Mouse (Mus musculus): ENCODE results near the gene Ntan1. TPM values are rescaled to one million over a fixed set of nuclear protein-coding genes. Genes with fewer than 3 reads are reported as not detected.
"Not testable (repeated sequence)": the region's sequence is repeated elsewhere in the genome, so short reads cannot be mapped to it uniquely, and the experiment has no call there.

The Ntan1 gene
- polyA plus RNA-seq, 1 experiment from 2014 or later, result 239 TPM

GRCm38 (mm10) chr16:13793441-13793840 lies 25.2 kb upstream of the Ntan1 start:
- whole genome bisulfite sequencing, result 89% methylated on average over 2 of the region's 2 CpGs
- H3K36me3 ChIP-seq (ENCODE audit: control insufficient read depth, insufficient read depth, low read length), result peaks cover 88% of the 10 kb centered on the region
- not testable (repeated sequence) for ATAC-seq

GRCm38 (mm10) chr16:13796746-13797175 lies 21.9 kb upstream of the Ntan1 start:
- Histone ChIP-seq H3K9ac (ENCODE audit: low read length) (no peak overlapping the region), H3K27me3 (replicated peaks; ENCODE audit: control insufficient read depth, insufficient read depth, low read length) (no peaks in the 10 kb centered on the region), H3K27ac (ENCODE audit: low read depth, low read length) (no peak overlapping the region), H3K4me1 (ENCODE audit: control insufficient read depth, insufficient read depth, low read length) (no peaks in the 10 kb centered on the region), H3K4me2 (ENCODE audit: low read length) (no peak overlapping the region), H3K36me3 (ENCODE audit: control insufficient read depth, insufficient read depth, low read length) (peaks cover 85% of the 10 kb centered on the region), H3K9me3 (replicated peaks; ENCODE audit: control insufficient read depth, low read length) (no peaks in the 10 kb centered on the region), H3K4me3 (ENCODE audit: low read depth, low read length) (no peak overlapping the region)
- DNase-seq (ENCODE audit: low spot score) (no peak), ATAC-seq (no peak)
- WGBS, result 92% methylated on average over 5 of the region's 5 CpGs

More at GRCm38 (mm10) chr16:13793441-13793840, 25.2 kb upstream of the Ntan1 start:
- H3K4me3 ChIP-seq (ENCODE audit: low read depth, low read length); H3K4me2 ChIP-seq (ENCODE audit: low read length); DNase-seq (ENCODE audit: low spot score); H3K27ac ChIP-seq (ENCODE audit: low read depth, low read length); H3K9ac ChIP-seq (ENCODE audit: low read length); H3K4me1 ChIP-seq (ENCODE audit: control insufficient read depth, insufficient read depth, low read length); H3K9me3 ChIP-seq (replicated peaks; ENCODE audit: control insufficient read depth, low read length); H3K27me3 ChIP-seq (replicated peaks; ENCODE audit: control insufficient read depth, insufficient read depth, low read length): not testable (repeated sequence)

GRCm38 (mm10) chr16:13801231-13801630 lies 17.4 kb upstream of the Ntan1 start:
- Histone ChIP-seq H3K4me1 (ENCODE audit: control insufficient read depth, insufficient read depth, low read length) (no peaks in the 10 kb centered on the region), H3K27me3 (replicated peaks; ENCODE audit: control insufficient read depth, insufficient read depth, low read length) (no peaks in the 10 kb centered on the region), H3K27ac (ENCODE audit: low read depth, low read length) (no peak overlapping the region), H3K36me3 (ENCODE audit: control insufficient read depth, insufficient read depth, low read length) (peaks cover 78% of the 10 kb centered on the region), H3K9me3 (replicated peaks; ENCODE audit: control insufficient read depth, low read length) (no peaks in the 10 kb centered on the region), H3K9ac (ENCODE audit: low read length) (no peak overlapping the region), H3K4me2 (ENCODE audit: low read length) (no peak overlapping the region), H3K4me3 (ENCODE audit: low read depth, low read length) (no peak overlapping the region)
- ATAC-seq (no peak), DNase-seq (ENCODE audit: low spot score) (no peak)
- 95% methylated on average over 4 of the region's 4 CpGs for WGBS

GRCm38 (mm10) chr16:13804666-13805065 lies 14.0 kb upstream of the Ntan1 start:
- H3K4me3 ChIP-seq (ENCODE audit: low read depth, low read length), result no peak overlapping the region
- 80% methylated on average over 5 of the region's 5 CpGs for WGBS
- H3K9me3 ChIP-seq (replicated peaks; ENCODE audit: control insufficient read depth, low read length), result no peaks in the 10 kb centered on the region
- H3K27ac ChIP-seq (ENCODE audit: low read depth, low read length), result no peak overlapping the region
- no peak for ATAC-seq
- H3K9ac ChIP-seq (ENCODE audit: low read length), result no peak overlapping the region
- H3K4me1 ChIP-seq (ENCODE audit: control insufficient read depth, insufficient read depth, low read length), result no peaks in the 10 kb centered on the region
- no peak overlapping the region for H3K4me2 ChIP-seq (ENCODE audit: low read length)
- H3K27me3 ChIP-seq (replicated peaks; ENCODE audit: control insufficient read depth, insufficient read depth, low read length), result no peaks in the 10 kb centered on the region
- DNase-seq (ENCODE audit: low spot score), result no peak
- H3K36me3 ChIP-seq (ENCODE audit: control insufficient read depth, insufficient read depth, low read length), result peaks cover 83% of the 10 kb centered on the region

GRCm38 (mm10) chr16:13807616-13808015 lies 11.0 kb upstream of the Ntan1 start:
- no peak for ATAC-seq

GRCm38 (mm10) chr16:13808410-13808809 lies 10.2 kb upstream of the Ntan1 start:
- no peak overlapping the region for H3K4me2 ChIP-seq (ENCODE audit: low read length)
- WGBS, result 93% methylated on average over 7 of the region's 7 CpGs
- H3K9me3 ChIP-seq (replicated peaks; ENCODE audit: control insufficient read depth, low read length), result no peaks in the 10 kb centered on the region
- H3K36me3 ChIP-seq (ENCODE audit: control insufficient read depth, insufficient read depth, low read length), result peaks cover 98% of the 10 kb centered on the region
- no peak overlapping the region for H3K4me3 ChIP-seq (ENCODE audit: low read depth, low read length)
- no peak for ATAC-seq
- no peaks in the 10 kb centered on the region for H3K4me1 ChIP-seq (ENCODE audit: control insufficient read depth, insufficient read depth, low read length)
- no peak overlapping the region for H3K9ac ChIP-seq (ENCODE audit: low read length)
- H3K27ac ChIP-seq (ENCODE audit: low read depth, low read length), result no peak overlapping the region
- H3K27me3 ChIP-seq (replicated peaks; ENCODE audit: control insufficient read depth, insufficient read depth, low read length), result no peaks in the 10 kb centered on the region
- DNase-seq (ENCODE audit: low spot score), result no peak

More at GRCm38 (mm10) chr16:13807616-13808015, 11.0 kb upstream of the Ntan1 start:
- no peak overlapping the region for H3K27ac ChIP-seq (ENCODE audit: low read depth, low read length)
- no peaks in the 10 kb centered on the region for H3K4me1 ChIP-seq (ENCODE audit: control insufficient read depth, insufficient read depth, low read length)
- H3K4me2 ChIP-seq (ENCODE audit: low read length), result no peak overlapping the region
- 98% methylated on average over 4 of the region's 4 CpGs for WGBS
- H3K36me3 ChIP-seq (ENCODE audit: control insufficient read depth, insufficient read depth, low read length), result peaks cover 95% of the 10 kb centered on the region
- H3K9ac ChIP-seq (ENCODE audit: low read length), result no peak overlapping the region
- no peaks in the 10 kb centered on the region for H3K9me3 ChIP-seq (replicated peaks; ENCODE audit: control insufficient read depth, low read length)
- no peak overlapping the region for H3K4me3 ChIP-seq (ENCODE audit: low read depth, low read length)
- no peaks in the 10 kb centered on the region for H3K27me3 ChIP-seq (replicated peaks; ENCODE audit: control insufficient read depth, insufficient read depth, low read length)
- no peak for DNase-seq (ENCODE audit: low spot score)

- H3K27ac ChIP-seq (ENCODE audit: low read depth, low read length), result no peak overlapping the region
- H3K9me3 ChIP-seq (replicated peaks; ENCODE audit: control insufficient read depth, low read length), result no peaks in the 10 kb centered on the region
- H3K36me3 ChIP-seq (ENCODE audit: control insufficient read depth, insufficient read depth, low read length), result peaks cover 89% of the 10 kb centered on the region
- DNase-seq (ENCODE audit: low spot score) (no peak), ATAC-seq (no peak)
- no peak overlapping the region for H3K4me3 ChIP-seq (ENCODE audit: low read depth, low read length)
- H3K9ac ChIP-seq (ENCODE audit: low read length), result no peak overlapping the region
- no peak overlapping the region for H3K4me2 ChIP-seq (ENCODE audit: low read length)
- no peaks in the 10 kb centered on the region for H3K27me3 ChIP-seq (replicated peaks; ENCODE audit: control insufficient read depth, insufficient read depth, low read length)
- WGBS, result 90% methylated on average over 6 of the region's 6 CpGs
- H3K4me1 ChIP-seq (ENCODE audit: control insufficient read depth, insufficient read depth, low read length), result no peaks in the 10 kb centered on the region
Measured at GRCm38 (mm10) chr16:13812152-13812551, 6.5 kb upstream of the Ntan1 start.

GRCm38 (mm10) chr16:13813200-13813599 lies 5.4 kb upstream of the Ntan1 start:
- H3K36me3 ChIP-seq (ENCODE audit: control insufficient read depth, insufficient read depth, low read length), result peaks cover 80% of the 10 kb centered on the region
- 100% methylated on average over 3 of the region's 3 CpGs for WGBS
- no peak for ATAC-seq

GRCm38 (mm10) chr16:13819394-13819743 lies 724 bp downstream of the Ntan1 start:
- Histone ChIP-seq H3K4me3 (ENCODE audit: low read depth, low read length) (peak overlapping the region; percentile 81), H3K27ac (ENCODE audit: low read depth, low read length) (peak overlapping the region; percentile 95), H3K4me2 (ENCODE audit: low read length) (peak overlapping the region; percentile 73), H3K36me3 (ENCODE audit: control insufficient read depth, insufficient read depth, low read length) (peaks cover 19% of the 10 kb centered on the region), H3K9ac (ENCODE audit: low read length) (peak overlapping the region; percentile 91), H3K9me3 (replicated peaks; ENCODE audit: control insufficient read depth, low read length) (no peaks in the 10 kb centered on the region), H3K27me3 (replicated peaks; ENCODE audit: control insufficient read depth, insufficient read depth, low read length) (no peaks in the 10 kb centered on the region), H3K4me1 (ENCODE audit: control insufficient read depth, insufficient read depth, low read length) (peaks cover 8% of the 10 kb centered on the region)
- ATAC-seq (no peak; the same call in 1 of the 2 replicates), DNase-seq (ENCODE audit: low spot score) (no peak)
- 0% methylated on average over 36 of the region's 36 CpGs for WGBS

More at GRCm38 (mm10) chr16:13813200-13813599, 5.4 kb upstream of the Ntan1 start:
- no peak overlapping the region for H3K4me3 ChIP-seq (ENCODE audit: low read depth, low read length)
- no peak overlapping the region for H3K27ac ChIP-seq (ENCODE audit: low read depth, low read length)
- no peak for DNase-seq (ENCODE audit: low spot score)
- H3K9ac ChIP-seq (ENCODE audit: low read length), result no peak overlapping the region
- H3K4me1 ChIP-seq (ENCODE audit: control insufficient read depth, insufficient read depth, low read length), result no peaks in the 10 kb centered on the region
- no peak overlapping the region for H3K4me2 ChIP-seq (ENCODE audit: low read length)
- no peaks in the 10 kb centered on the region for H3K27me3 ChIP-seq (replicated peaks; ENCODE audit: control insufficient read depth, insufficient read depth, low read length)
- no peaks in the 10 kb centered on the region for H3K9me3 ChIP-seq (replicated peaks; ENCODE audit: control insufficient read depth, low read length)

All from forebrain, embryonic 14.5 days (tissue).